Mouse (Mus musculus) forebrain, postnatal 0 days (tissue): ENCODE measurements around the gene Triap1. TPM values are rescaled to one million over a fixed set of nuclear protein-coding genes. Genes with fewer than 3 reads are reported as not detected.
"Not testable (repeated sequence)": the region's sequence is repeated elsewhere in the genome, so short reads cannot be mapped to it uniquely, and the experiment has no call there.

ENCODE experiments used
- ATAC-seq: fragments of 200-750 bp; cut with Nextera tagmentation; 2 replicates; pipeline ENCODE4 v1.8.0; 2017; ENCODE audit warnings: mild to moderate bottlenecking, moderate library complexity
- DNase-seq: peaks from one replicate; pipeline ENCODE4 v3.0.0-alpha.2; 2015
- H3K27ac ChIP-seq: fragments of 300-500 bp; sonication (generic); 2 replicates; pipeline ENCODE4 v1.5.1; 2014; ENCODE audit warnings: low read depth, mild to moderate bottlenecking, antibody characterized with exemption, low read length, moderate library complexity, mixed read lengths
- H3K27me3 ChIP-seq: fragments of 300-500 bp; sonication (generic); 2 replicates; pipeline ENCODE4 v1.6.1; 2014; ENCODE audit warnings: mild to moderate bottlenecking, low read length, mixed read lengths; ENCODE audit not compliant: insufficient read depth
- H3K36me3 ChIP-seq: fragments of 300-500 bp; sonication (generic); 2 replicates; pipeline ENCODE4 v1.6.1; 2014; ENCODE audit warnings: mild to moderate bottlenecking, moderate library complexity; ENCODE audit not compliant: insufficient read depth
- H3K4me1 ChIP-seq: fragments of 300-500 bp; sonication (generic); 2 replicates; pipeline ENCODE4 v1.6.1; 2014; ENCODE audit warnings: antibody characterized with exemption; ENCODE audit not compliant: insufficient read depth
- H3K4me2 ChIP-seq: fragments of 300-500 bp; sonication (generic); 2 replicates; pipeline ENCODE4 v1.6.1; 2014; ENCODE audit warnings: low read depth, mild to moderate bottlenecking, moderate library complexity
- H3K4me3 ChIP-seq: fragments of 300-500 bp; sonication (generic); 2 replicates; pipeline ENCODE4 v1.5.1; 2014; ENCODE audit warnings: low read depth, low read length, mixed read lengths
- H3K9ac ChIP-seq: fragments of 300-500 bp; sonication (generic); 2 replicates; pipeline ENCODE4 v1.6.1; 2014; ENCODE audit warnings: mild to moderate bottlenecking
- H3K9me3 ChIP-seq: fragments of 300-500 bp; sonication (generic); 2 replicates; pipeline ENCODE4 v1.6.1; 2016; ENCODE audit warnings: low read length
- CTCF ChIP-seq: sonication (generic); IDR thresholded peaks from 2 replicates; pipeline ENCODE4 v1.5.1; 2016; ENCODE audit warnings: antibody characterized with exemption, control low read depth, low read depth
- WGBS: fragments of 180-500 bp; shearing (Covaris S2); extraction: QIAGEN DNeasy Blood & Tissue Kit; methylation state at CpG from one replicate; pipeline ENCODE4 v1.1.7; 2014; 5-methylcytosine and 5-hydroxymethylcytosine counted together
- polyA plus RNA-seq: library from polyadenylated mRNA; unstranded; fragments of >200 nt; fragmentation: Nextera tagmentation; extraction: Ambion mirVana; gene quantifications from 2 replicates; pipeline ENCODE4 v1.2.1, GENCODE M21; 2015
- total RNA-seq: library from RNA; depleted of rRNA; stranded (reverse); fragments of >200 nt; gene quantifications from 2 replicates; pipeline ENCODE4 v1.2.3, GENCODE M21; 2014; rRNA removed

Gene Triap1
- total RNA-seq (17.3 and 22.8 TPM in 2 replicates), polyA plus RNA-seq (60.5 and 68.0 TPM in 2 replicates)

- Histone ChIP-seq H3K9me3 (no peaks in the 10 kb centered on the region), H3K4me1 (peaks cover 13% of the 10 kb centered on the region), H3K4me3 (peak within 1 kb of the TSS; percentile 60), H3K4me2 (peak within 1 kb of the TSS; percentile 70), H3K27ac (peak within 1 kb of the TSS; percentile 62), H3K9ac (peak within 1 kb of the TSS; percentile 87), H3K36me3 (peaks cover 39% of the 10 kb centered on the region), H3K27me3 (no peaks in the 10 kb centered on the region)
- WGBS, result 3% methylated on average over 62 of the region's 62 CpGs
- ATAC-seq, result peak; percentile 96
- peak; percentile 95 for DNase-seq
- no peak for TF ChIP-seq CTCF
Observed at GRCm38 (mm10) chr5:115340577-115341313, at the start of gene Triap1, which contains the start of gene Gatc. TSS of gene Triap1 (plus strand) at chr5:115341225. TSS of gene Gatc (minus strand) at chr5:115341178.

DNA sequence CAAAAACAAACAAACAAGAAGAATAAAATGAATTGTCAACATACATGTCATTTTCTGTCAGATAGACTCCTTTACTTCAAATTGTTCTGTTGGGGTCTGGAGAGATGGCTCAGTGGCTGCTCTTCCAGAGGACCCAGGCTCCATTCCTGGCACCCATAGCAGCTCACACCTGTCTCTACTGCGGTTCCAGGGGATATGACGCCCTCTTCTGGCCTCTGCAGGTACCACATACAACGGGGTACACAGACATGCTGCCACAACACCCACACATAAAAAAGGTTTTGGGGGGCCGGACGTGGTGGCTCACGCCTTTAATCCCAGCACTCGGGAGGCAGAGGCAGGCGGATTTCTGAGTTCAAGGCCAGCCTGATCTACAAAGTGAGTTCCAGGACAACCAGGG lies 46.9 kb upstream of the Triap1 start:
- peak; percentile 26; the same call in 1 of the 2 replicates for TF ChIP-seq CTCF
- Histone ChIP-seq H3K27ac (no peak overlapping the region), H3K9me3 (no peaks in the 10 kb centered on the region), H3K4me1 (0 out of 2 replicates have a peak, but pooled peaks cover 5% of the 10 kb centered on the region), H3K4me3 (no peak overlapping the region), H3K36me3 (peaks cover 59% of the 10 kb centered on the region), H3K9ac (no peak overlapping the region), H3K4me2 (no peak overlapping the region), H3K27me3 (no peaks in the 10 kb centered on the region)
- WGBS, result 92% methylated on average over 8 of the region's 8 CpGs
- DNase-seq, result no peak
- no peak for ATAC-seq

GRCm38 (mm10) chr5:115296347-115296746 lies 44.7 kb upstream of the Triap1 start:
- Histone ChIP-seq H3K27me3 (no peaks in the 10 kb centered on the region), H3K4me1 (0 out of 2 replicates have a peak, but pooled peaks cover 5% of the 10 kb centered on the region), H3K4me3 (no peak overlapping the region), H3K36me3 (peaks cover 49% of the 10 kb centered on the region), H3K27ac (no peak overlapping the region), H3K4me2 (no peak overlapping the region), H3K9me3 (no peaks in the 10 kb centered on the region), H3K9ac (no peak overlapping the region)
- no peak for TF ChIP-seq CTCF
- DNase-seq (no peak), ATAC-seq (no peak)
- 88% methylated on average over 10 of the region's 10 CpGs for WGBS

DNA sequence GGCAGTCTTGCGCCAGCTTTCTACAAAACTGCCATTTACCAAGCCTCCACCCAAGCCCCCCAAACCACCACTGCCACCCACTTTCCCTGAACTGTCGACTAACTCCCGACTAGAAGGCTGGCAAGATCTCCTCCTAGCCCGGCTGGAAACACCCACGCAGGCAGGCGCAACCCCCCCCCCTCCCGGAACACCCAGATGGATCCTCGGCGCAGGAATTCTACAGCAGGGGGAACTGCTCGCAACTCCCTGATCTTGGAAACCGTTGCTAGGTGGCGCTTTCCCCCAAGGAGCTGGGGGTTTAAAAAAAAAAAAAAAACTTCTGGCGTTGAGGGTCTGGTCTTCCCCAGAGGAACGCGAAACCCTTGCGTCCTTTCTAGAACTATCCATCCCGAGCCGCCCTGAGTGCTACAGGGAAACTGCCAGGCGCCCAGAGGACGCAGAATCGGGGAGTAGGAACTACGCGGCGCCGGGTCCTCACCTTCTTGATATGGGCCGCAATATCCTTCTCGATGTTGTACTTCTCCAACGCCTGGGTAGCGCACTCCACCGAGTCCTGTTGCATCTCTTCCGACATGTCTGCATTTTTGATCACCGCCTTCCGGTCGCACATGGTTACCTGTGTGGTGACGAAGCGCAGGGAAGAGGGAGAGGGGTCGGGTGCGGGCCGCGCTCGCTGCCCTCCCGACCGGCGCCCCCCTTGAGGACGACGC lies 40.8 kb upstream of the Triap1 start:
- peaks cover 35% of the 10 kb centered on the region for H3K36me3 ChIP-seq
- peak overlapping the region; percentile 93 for H3K27ac ChIP-seq
- peak; percentile 89 for DNase-seq
- under 1% methylated on average over 46 of the region's 46 CpGs for WGBS
- H3K9ac ChIP-seq, result peak overlapping the region; percentile 81
- TF ChIP-seq CTCF, result peak; percentile 64
- H3K4me1 ChIP-seq, result peaks cover 12% of the 10 kb centered on the region; the same call in 1 of the 2 replicates
- H3K4me3 ChIP-seq, result peak overlapping the region; percentile 79
- no peaks in the 10 kb centered on the region for H3K9me3 ChIP-seq
- peak overlapping the region; percentile 63 for H3K4me2 ChIP-seq
- no peaks in the 10 kb centered on the region for H3K27me3 ChIP-seq
- ATAC-seq, result peak; percentile 40

GRCm38 (mm10) chr5:115300792-115301614 lies 40.0 kb upstream of the Triap1 start, which contains the start of gene Dynll1:
TSS of gene Dynll1 (minus strand) at chr5:115300999.
- DNase-seq (peak; percentile 100), ATAC-seq (peak; percentile 97)
- Histone ChIP-seq H3K36me3 (peaks cover 27% of the 10 kb centered on the region), H3K4me2 (peak within 1 kb of the TSS; percentile 63), H3K4me3 (peak within 1 kb of the TSS; percentile 79), H3K27ac (peak within 1 kb of the TSS; percentile 93), H3K9ac (peak within 1 kb of the TSS; percentile 81), H3K9me3 (no peaks in the 10 kb centered on the region), H3K27me3 (no peaks in the 10 kb centered on the region), H3K4me1 (peaks cover 12% of the 10 kb centered on the region; the same call in 1 of the 2 replicates)
- TF ChIP-seq CTCF, result peak; percentile 44; the same call in 1 of the 2 replicates
- WGBS, result under 1% methylated on average over 65 of the region's 66 CpGs

GRCm38 (mm10) chr5:115301615-115302014 lies 39.4 kb upstream of the Triap1 start:
- DNase-seq (no peak), ATAC-seq (no peak)
- peaks cover 22% of the 10 kb centered on the region for H3K36me3 ChIP-seq
- no peaks in the 10 kb centered on the region for H3K27me3 ChIP-seq
- H3K9ac ChIP-seq, result peak overlapping the region; percentile 55
- peak overlapping the region; percentile 79 for H3K4me3 ChIP-seq
- no peak for TF ChIP-seq CTCF
- H3K27ac ChIP-seq, result no peak overlapping the region
- peaks cover 12% of the 10 kb centered on the region; the same call in 1 of the 2 replicates for H3K4me1 ChIP-seq
- WGBS, result 28% methylated on average over 13 of the region's 13 CpGs
- peak overlapping the region; percentile 63 for H3K4me2 ChIP-seq
- no peaks in the 10 kb centered on the region for H3K9me3 ChIP-seq

DNA sequence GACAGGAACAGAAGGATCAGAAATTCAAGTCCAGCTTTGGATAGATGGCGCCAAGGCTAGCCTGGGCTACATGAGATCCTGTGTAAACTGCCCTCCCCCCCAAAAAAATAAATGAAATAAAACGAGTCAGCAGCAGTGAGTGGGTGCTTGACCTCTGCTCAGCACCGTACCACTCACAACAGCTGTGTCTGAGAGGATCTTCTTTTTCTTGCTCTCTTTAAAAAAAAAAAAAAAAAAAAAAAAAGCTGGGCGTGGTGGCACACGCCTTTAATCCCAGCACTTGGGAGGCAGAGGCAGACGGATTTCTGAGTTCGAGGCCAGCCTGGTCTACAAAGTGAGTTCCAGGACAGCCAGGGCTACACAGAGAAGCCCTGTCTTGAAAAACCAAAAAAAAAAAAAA lies 38.8 kb upstream of the Triap1 start:
- 89% methylated on average over 5 of the region's 7 CpGs for WGBS
- ATAC-seq, H3K9me3 ChIP-seq, H3K27me3 ChIP-seq, DNase-seq, H3K27ac ChIP-seq, H3K4me2 ChIP-seq, H3K4me3 ChIP-seq, H3K9ac ChIP-seq: not testable (repeated sequence)
- H3K36me3 ChIP-seq, result peaks cover 16% of the 10 kb centered on the region
- peaks cover 12% of the 10 kb centered on the region; the same call in 1 of the 2 replicates for H3K4me1 ChIP-seq
